Mouse (Mus musculus): ENCODE measurements at regions not wholly inside any gene's neighbourhood (a gene's known extent, or its start where the extent isn't known, plus 50 kb on each side); places are given as distances from the start of the nearest gene placed in this dataset.

- ATAC-seq (ENCODE audit: low read depth): no peak
- Histone ChIP-seq H3K27me3 (replicated peaks; ENCODE audit: control insufficient read depth, insufficient read depth, low read length) (no peaks in the 10 kb centered on the region), H3K9me3 (ENCODE audit: control insufficient read depth, low read length) (no peaks in the 10 kb centered on the region), H3K9ac (ENCODE audit: low read depth, low read length) (no peak overlapping the region), H3K4me1 (ENCODE audit: control insufficient read depth, insufficient read depth, low read length) (no peaks in the 10 kb centered on the region), H3K4me2 (ENCODE audit: low read depth, low read length) (no peak overlapping the region), H3K36me3 (ENCODE audit: control insufficient read depth, insufficient read depth, low read length) (no peaks in the 10 kb centered on the region), H3K4me3 (ENCODE audit: low read depth, low read length) (no peak overlapping the region), H3K27ac (replicated peaks; ENCODE audit: low read depth, low read length) (no peak overlapping the region)
- 66% methylated on average over 5 of the region's 5 CpGs for WGBS
- no peak for DNase-seq (ENCODE audit: low spot score)
Observed at GRCm38 (mm10) chr4:95207783-95208182, 155.8 kb upstream of the Jun start.

- Histone ChIP-seq H3K9me3 (ENCODE audit: control insufficient read depth, low read length) (no peaks in the 10 kb centered on the region), H3K9ac (ENCODE audit: low read depth, low read length) (no peak overlapping the region), H3K4me1 (ENCODE audit: control insufficient read depth, insufficient read depth, low read length) (no peaks in the 10 kb centered on the region), H3K4me2 (ENCODE audit: low read depth, low read length) (no peak overlapping the region), H3K27me3 (replicated peaks; ENCODE audit: control insufficient read depth, insufficient read depth, low read length) (no peaks in the 10 kb centered on the region), H3K4me3 (ENCODE audit: low read depth, low read length) (no peak overlapping the region), H3K27ac (replicated peaks; ENCODE audit: low read depth, low read length) (no peak overlapping the region), H3K36me3 (ENCODE audit: control insufficient read depth, insufficient read depth, low read length) (no peaks in the 10 kb centered on the region)
- ATAC-seq (ENCODE audit: low read depth) (no peak; the same call in 1 of the 2 replicates), DNase-seq (ENCODE audit: low spot score) (no peak)
- 72% methylated on average over 7 of the region's 7 CpGs for WGBS
Observed at GRCm38 (mm10) chr4:95208827-95209226, 156.8 kb upstream of the Jun start.

- H3K9me3 ChIP-seq (ENCODE audit: control insufficient read depth, low read length): no peaks in the 10 kb centered on the region
- DNase-seq (ENCODE audit: low spot score): no peak
- no peak for ATAC-seq (ENCODE audit: low read depth)
- no peaks in the 10 kb centered on the region for H3K4me1 ChIP-seq (ENCODE audit: control insufficient read depth, insufficient read depth, low read length)
- H3K9ac ChIP-seq (ENCODE audit: low read depth, low read length): no peak overlapping the region
- H3K4me2 ChIP-seq (ENCODE audit: low read depth, low read length): no peak overlapping the region
- no peaks in the 10 kb centered on the region for H3K27me3 ChIP-seq (replicated peaks; ENCODE audit: control insufficient read depth, insufficient read depth, low read length)
- no peak overlapping the region for H3K4me3 ChIP-seq (ENCODE audit: low read depth, low read length)
- H3K27ac ChIP-seq (replicated peaks; ENCODE audit: low read depth, low read length): no peak overlapping the region
- WGBS: 84% methylated on average over 3 of the region's 3 CpGs
- no peaks in the 10 kb centered on the region for H3K36me3 ChIP-seq (ENCODE audit: control insufficient read depth, insufficient read depth, low read length)
Observed at GRCm38 (mm10) chr4:95209322-95210119, 157.5 kb upstream of the Jun start.

GRCm38 (mm10) chr4:95212561-95212960, 160.5 kb upstream of the Jun start:
- no peaks in the 10 kb centered on the region for H3K36me3 ChIP-seq (ENCODE audit: control insufficient read depth, insufficient read depth, low read length)
- H3K9ac ChIP-seq (ENCODE audit: low read depth, low read length): no peak overlapping the region
- H3K27me3 ChIP-seq (replicated peaks; ENCODE audit: control insufficient read depth, insufficient read depth, low read length): no peaks in the 10 kb centered on the region
- DNase-seq (ENCODE audit: low spot score) (no peak), ATAC-seq (ENCODE audit: low read depth) (no peak)
- no peaks in the 10 kb centered on the region for H3K9me3 ChIP-seq (ENCODE audit: control insufficient read depth, low read length)
- H3K4me2 ChIP-seq (ENCODE audit: low read depth, low read length): no peak overlapping the region
- H3K27ac ChIP-seq (replicated peaks; ENCODE audit: low read depth, low read length): no peak overlapping the region
- no peak overlapping the region for H3K4me3 ChIP-seq (ENCODE audit: low read depth, low read length)
- H3K4me1 ChIP-seq (ENCODE audit: control insufficient read depth, insufficient read depth, low read length): no peaks in the 10 kb centered on the region
- 81% methylated on average over 2 of the region's 2 CpGs for WGBS

GRCm38 (mm10) chr4:95213026-95213425, 161.0 kb upstream of the Jun start:
- Histone ChIP-seq H3K4me3 (ENCODE audit: low read depth, low read length) (no peak overlapping the region), H3K36me3 (ENCODE audit: control insufficient read depth, insufficient read depth, low read length) (no peaks in the 10 kb centered on the region), H3K4me1 (ENCODE audit: control insufficient read depth, insufficient read depth, low read length) (no peaks in the 10 kb centered on the region), H3K9me3 (ENCODE audit: control insufficient read depth, low read length) (no peaks in the 10 kb centered on the region), H3K9ac (ENCODE audit: low read depth, low read length) (no peak overlapping the region), H3K27ac (replicated peaks; ENCODE audit: low read depth, low read length) (no peak overlapping the region), H3K4me2 (ENCODE audit: low read depth, low read length) (no peak overlapping the region), H3K27me3 (replicated peaks; ENCODE audit: control insufficient read depth, insufficient read depth, low read length) (no peaks in the 10 kb centered on the region)
- DNase-seq (ENCODE audit: low spot score) (no peak), ATAC-seq (ENCODE audit: low read depth) (no peak)
- WGBS: 81% methylated on average over 3 of the region's 3 CpGs

GRCm38 (mm10) chr4:95214026-95214425, 162.0 kb upstream of the Jun start:
- H3K4me1 ChIP-seq (ENCODE audit: control insufficient read depth, insufficient read depth, low read length): no peaks in the 10 kb centered on the region
- no peaks in the 10 kb centered on the region for H3K27me3 ChIP-seq (replicated peaks; ENCODE audit: control insufficient read depth, insufficient read depth, low read length)
- ATAC-seq (ENCODE audit: low read depth) (no peak), DNase-seq (ENCODE audit: low spot score) (no peak)
- H3K4me3 ChIP-seq (ENCODE audit: low read depth, low read length): no peak overlapping the region
- H3K4me2 ChIP-seq (ENCODE audit: low read depth, low read length): no peak overlapping the region
- no peak overlapping the region for H3K9ac ChIP-seq (ENCODE audit: low read depth, low read length)
- H3K9me3 ChIP-seq (ENCODE audit: control insufficient read depth, low read length): no peaks in the 10 kb centered on the region
- H3K36me3 ChIP-seq (ENCODE audit: control insufficient read depth, insufficient read depth, low read length): no peaks in the 10 kb centered on the region
- no peak overlapping the region for H3K27ac ChIP-seq (replicated peaks; ENCODE audit: low read depth, low read length)
- WGBS: 100% methylated on average over 2 of the region's 2 CpGs

GRCm38 (mm10) chr4:95215187-95215586, 163.2 kb upstream of the Jun start:
- Histone ChIP-seq H3K9me3 (ENCODE audit: control insufficient read depth, low read length) (no peaks in the 10 kb centered on the region), H3K9ac (ENCODE audit: low read depth, low read length) (no peak overlapping the region), H3K27ac (replicated peaks; ENCODE audit: low read depth, low read length) (no peak overlapping the region), H3K4me3 (ENCODE audit: low read depth, low read length) (no peak overlapping the region), H3K36me3 (ENCODE audit: control insufficient read depth, insufficient read depth, low read length) (no peaks in the 10 kb centered on the region), H3K4me1 (ENCODE audit: control insufficient read depth, insufficient read depth, low read length) (no peaks in the 10 kb centered on the region), H3K4me2 (ENCODE audit: low read depth, low read length) (no peak overlapping the region), H3K27me3 (replicated peaks; ENCODE audit: control insufficient read depth, insufficient read depth, low read length) (no peaks in the 10 kb centered on the region)
- no peak for DNase-seq (ENCODE audit: low spot score)
- 84% methylated on average over 7 of the region's 7 CpGs for WGBS
- no peak for ATAC-seq (ENCODE audit: low read depth)

- DNase-seq (ENCODE audit: low spot score): no peak
- Histone ChIP-seq H3K4me3 (ENCODE audit: low read depth, low read length) (no peak overlapping the region), H3K9ac (ENCODE audit: low read depth, low read length) (no peak overlapping the region), H3K4me2 (ENCODE audit: low read depth, low read length) (no peak overlapping the region), H3K9me3 (ENCODE audit: control insufficient read depth, low read length) (no peaks in the 10 kb centered on the region), H3K27me3 (replicated peaks; ENCODE audit: control insufficient read depth, insufficient read depth, low read length) (no peaks in the 10 kb centered on the region), H3K36me3 (ENCODE audit: control insufficient read depth, insufficient read depth, low read length) (no peaks in the 10 kb centered on the region), H3K4me1 (ENCODE audit: control insufficient read depth, insufficient read depth, low read length) (no peaks in the 10 kb centered on the region), H3K27ac (replicated peaks; ENCODE audit: low read depth, low read length) (no peak overlapping the region)
- no peak for ATAC-seq (ENCODE audit: low read depth)
- 71% methylated on average over 1 of the region's 1 CpGs for WGBS
Observed at GRCm38 (mm10) chr4:95230461-95230860, 178.4 kb upstream of the Jun start.

GRCm38 (mm10) chr4:95233034-95233433, 181.0 kb upstream of the Jun start:
- H3K9ac ChIP-seq (ENCODE audit: low read depth, low read length): no peak overlapping the region
- DNase-seq (ENCODE audit: low spot score) (no peak), ATAC-seq (ENCODE audit: low read depth) (no peak)
- no peaks in the 10 kb centered on the region for H3K9me3 ChIP-seq (ENCODE audit: control insufficient read depth, low read length)
- no peak overlapping the region for H3K4me3 ChIP-seq (ENCODE audit: low read depth, low read length)
- H3K4me2 ChIP-seq (ENCODE audit: low read depth, low read length): no peak overlapping the region
- no peaks in the 10 kb centered on the region for H3K27me3 ChIP-seq (replicated peaks; ENCODE audit: control insufficient read depth, insufficient read depth, low read length)
- no peak overlapping the region for H3K27ac ChIP-seq (replicated peaks; ENCODE audit: low read depth, low read length)
- no peaks in the 10 kb centered on the region for H3K36me3 ChIP-seq (ENCODE audit: control insufficient read depth, insufficient read depth, low read length)
- no peaks in the 10 kb centered on the region for H3K4me1 ChIP-seq (ENCODE audit: control insufficient read depth, insufficient read depth, low read length)

Measured in embryonic facial prominence, embryonic 14.5 days (tissue).